Mouse (Mus musculus) limb, embryonic 13.5 days (tissue): ENCODE measurements around the gene Lgi4. TPM values are rescaled to one million over a fixed set of nuclear protein-coding genes. Genes with fewer than 3 reads are reported as not detected.

Experiments used
- ATAC-seq: fragments of 200-750 bp; cut with Nextera tagmentation; 2 replicates; pipeline ENCODE4 v1.8.0; 2017; ENCODE audit warnings: low read depth, moderate number of reproducible peaks, moderate TSS enrichment; ENCODE audit not compliant: low FRiP score
- H3K27ac ChIP-seq: fragments of 300-500 bp; sonication (generic); 2 replicates; pipeline ENCODE4 v1.5.1; 2015; ENCODE audit warnings: inconsistent platforms, mild to moderate bottlenecking, moderate library complexity
- H3K27me3 ChIP-seq: fragments of 300-500 bp; sonication (generic); 2 replicates; pipeline ENCODE4 v1.6.1; 2015; ENCODE audit warnings: mild to moderate bottlenecking, inconsistent platforms
- H3K36me3 ChIP-seq: fragments of 300-500 bp; sonication (generic); 2 replicates; pipeline ENCODE4 v1.6.1; 2015; ENCODE audit warnings: inconsistent platforms, mild to moderate bottlenecking, moderate library complexity
- H3K4me1 ChIP-seq: fragments of 300-500 bp; sonication (generic); 2 replicates; pipeline ENCODE4 v1.6.1; 2015; ENCODE audit warnings: inconsistent platforms
- H3K4me2 ChIP-seq: fragments of 300-500 bp; sonication (generic); replicated peaks from 2 replicates; pipeline ENCODE4 v1.6.1; 2015; ENCODE audit warnings: inconsistent platforms, mild to moderate bottlenecking, moderate library complexity
- H3K4me3 ChIP-seq: fragments of 300-500 bp; sonication (generic); 2 replicates; pipeline ENCODE4 v1.5.1; 2015; ENCODE audit warnings: moderate library complexity, mild to moderate bottlenecking, inconsistent platforms
- H3K9ac ChIP-seq: fragments of 300-500 bp; sonication (generic); 2 replicates; pipeline ENCODE4 v1.6.1; 2015; ENCODE audit warnings: mild to moderate bottlenecking, inconsistent platforms
- H3K9me3 ChIP-seq: fragments of 300-500 bp; sonication (generic); 2 replicates; pipeline ENCODE4 v1.6.1; 2016; ENCODE audit warnings: inconsistent platforms
- WGBS: fragments of 180-500 bp; shearing (Covaris S2); methylation state at CpG from one replicate; pipeline ENCODE4 v1.1.7; 2015; 5-methylcytosine and 5-hydroxymethylcytosine counted together
- polyA plus RNA-seq: library from polyadenylated mRNA; unstranded; fragments of >200 nt; fragmentation: Nextera tagmentation; extraction: Ambion mirVana; gene quantifications from 2 replicates; pipeline ENCODE4 v1.2.1, GENCODE M21; 2015

Lgi4 gene
- 0.59 and 0.67 TPM in 2 replicates for polyA plus RNA-seq

GRCm38 (mm10) chr7:31059108-31059507, at the start of gene Lgi4:
Lgi4 (plus strand) TSS chr7:31059342.
- H3K9me3 ChIP-seq = no peaks in the 10 kb centered on the region
- 2% methylated on average over 2 of the region's 2 CpGs for WGBS
- no peak within 1 kb of the TSS for H3K27ac ChIP-seq
- no peaks in the 10 kb centered on the region for H3K36me3 ChIP-seq
- no peak within 1 kb of the TSS for H3K4me2 ChIP-seq
- peaks cover 9% of the 10 kb centered on the region for H3K27me3 ChIP-seq
- peak; percentile 4; the same call in 1 of the 2 replicates for ATAC-seq
- H3K4me3 ChIP-seq = no peak within 1 kb of the TSS
- H3K9ac ChIP-seq = peak within 1 kb of the TSS; percentile 8; the same call in 1 of the 2 replicates
- peaks cover 15% of the 10 kb centered on the region for H3K4me1 ChIP-seq

GRCm38 (mm10) chr7:31012971-31013370, 46.2 kb upstream of the Lgi4 start:
- no peak overlapping the region for H3K9ac ChIP-seq

GRCm38 (mm10) chr7:31017104-31017901, 41.8 kb upstream of the Lgi4 start:
- Histone ChIP-seq H3K27me3 (no peaks in the 10 kb centered on the region), H3K4me1 (peaks cover 15% of the 10 kb centered on the region), H3K4me2 (no peak overlapping the region), H3K27ac (no peak overlapping the region), H3K36me3 (no peaks in the 10 kb centered on the region), H3K4me3 (no peak overlapping the region), H3K9ac (no peak overlapping the region), H3K9me3 (no peaks in the 10 kb centered on the region)
- ATAC-seq = peak; percentile 74
- 29% methylated on average over 10 of the region's 10 CpGs for WGBS

More at GRCm38 (mm10) chr7:31012971-31013370, 46.2 kb upstream of the Lgi4 start:
- H3K4me2 ChIP-seq = no peak overlapping the region
- H3K9me3 ChIP-seq = no peaks in the 10 kb centered on the region
- no peak overlapping the region for H3K4me3 ChIP-seq
- no peaks in the 10 kb centered on the region for H3K27me3 ChIP-seq
- 84% methylated on average over 5 of the region's 5 CpGs for WGBS
- no peaks in the 10 kb centered on the region for H3K36me3 ChIP-seq
- H3K27ac ChIP-seq = no peak overlapping the region
- H3K4me1 ChIP-seq = peaks cover 13% of the 10 kb centered on the region
- no peak for ATAC-seq

GRCm38 (mm10) chr7:31028609-31029008, 30.5 kb upstream of the Lgi4 start:
- Histone ChIP-seq H3K9ac (no peak overlapping the region), H3K9me3 (no peaks in the 10 kb centered on the region), H3K36me3 (no peaks in the 10 kb centered on the region), H3K4me2 (no peak overlapping the region), H3K27me3 (no peaks in the 10 kb centered on the region), H3K27ac (no peak overlapping the region), H3K4me3 (no peak overlapping the region), H3K4me1 (peaks cover 4% of the 10 kb centered on the region; the same call in 1 of the 2 replicates)
- ATAC-seq = no peak
- 75% methylated on average over 8 of the region's 8 CpGs for WGBS

- Histone ChIP-seq H3K4me3 (no peak overlapping the region), H3K9ac (no peak overlapping the region), H3K36me3 (no peaks in the 10 kb centered on the region), H3K27ac (no peak overlapping the region), H3K27me3 (no peaks in the 10 kb centered on the region), H3K4me1 (peaks cover 2% of the 10 kb centered on the region; the same call in 1 of the 2 replicates), H3K9me3 (no peaks in the 10 kb centered on the region), H3K4me2 (no peak overlapping the region)
- WGBS = 74% methylated on average over 2 of the region's 2 CpGs
- ATAC-seq = no peak
Observed at GRCm38 (mm10) chr7:31030717-31031116, 28.4 kb upstream of the Lgi4 start.

- Histone ChIP-seq H3K27me3 (no peaks in the 10 kb centered on the region), H3K9ac (no peak overlapping the region), H3K36me3 (no peaks in the 10 kb centered on the region), H3K4me3 (no peak overlapping the region), H3K4me2 (no peak overlapping the region), H3K9me3 (no peaks in the 10 kb centered on the region), H3K4me1 (no peaks in the 10 kb centered on the region), H3K27ac (no peak overlapping the region)
- no peak for ATAC-seq
- 79% methylated on average over 7 of the region's 7 CpGs for WGBS
Observed at GRCm38 (mm10) chr7:31031731-31032130, 27.4 kb upstream of the Lgi4 start.

- H3K4me3 ChIP-seq = no peak overlapping the region
- H3K27ac ChIP-seq = no peak overlapping the region
- no peak overlapping the region for H3K4me2 ChIP-seq
- H3K36me3 ChIP-seq = no peaks in the 10 kb centered on the region
- 72% methylated on average over 9 of the region's 9 CpGs for WGBS
- no peaks in the 10 kb centered on the region for H3K9me3 ChIP-seq
- ATAC-seq = no peak
- H3K9ac ChIP-seq = no peak overlapping the region
- no peaks in the 10 kb centered on the region for H3K4me1 ChIP-seq
- no peaks in the 10 kb centered on the region for H3K27me3 ChIP-seq
Observed at GRCm38 (mm10) chr7:31033409-31034165, 25.6 kb upstream of the Lgi4 start.

- Histone ChIP-seq H3K27ac (no peak overlapping the region), H3K9me3 (no peaks in the 10 kb centered on the region), H3K9ac (no peak overlapping the region), H3K36me3 (no peaks in the 10 kb centered on the region), H3K4me3 (no peak overlapping the region), H3K27me3 (peaks cover 7% of the 10 kb centered on the region; the same call in 1 of the 2 replicates), H3K4me2 (no peak overlapping the region), H3K4me1 (no peaks in the 10 kb centered on the region)
- 68% methylated on average over 11 of the region's 11 CpGs for WGBS
- ATAC-seq = no peak
Observed at GRCm38 (mm10) chr7:31034789-31035188, 24.4 kb upstream of the Lgi4 start.

GRCm38 (mm10) chr7:31035291-31035690, 23.9 kb upstream of the Lgi4 start:
- H3K9ac ChIP-seq = no peak overlapping the region
- no peaks in the 10 kb centered on the region for H3K36me3 ChIP-seq
- 83% methylated on average over 11 of the region's 11 CpGs for WGBS
- no peaks in the 10 kb centered on the region for H3K4me1 ChIP-seq
- peaks cover 12% of the 10 kb centered on the region for H3K27me3 ChIP-seq
- no peak for ATAC-seq
- H3K4me3 ChIP-seq = no peak overlapping the region
- no peaks in the 10 kb centered on the region for H3K9me3 ChIP-seq
- H3K27ac ChIP-seq = no peak overlapping the region
- no peak overlapping the region for H3K4me2 ChIP-seq

GRCm38 (mm10) chr7:31036917-31037316, 22.2 kb upstream of the Lgi4 start:
- Histone ChIP-seq H3K4me3 (no peak overlapping the region), H3K4me2 (no peak overlapping the region), H3K27me3 (peaks cover 28% of the 10 kb centered on the region), H3K27ac (no peak overlapping the region), H3K9me3 (no peaks in the 10 kb centered on the region), H3K4me1 (peaks cover 6% of the 10 kb centered on the region), H3K9ac (no peak overlapping the region), H3K36me3 (no peaks in the 10 kb centered on the region)
- 81% methylated on average over 7 of the region's 7 CpGs for WGBS
- no peak for ATAC-seq

GRCm38 (mm10) chr7:31037675-31038074, 21.5 kb upstream of the Lgi4 start:
- Histone ChIP-seq H3K9me3 (no peaks in the 10 kb centered on the region), H3K36me3 (no peaks in the 10 kb centered on the region), H3K27ac (no peak overlapping the region), H3K27me3 (peaks cover 35% of the 10 kb centered on the region), H3K4me1 (peaks cover 14% of the 10 kb centered on the region), H3K4me3 (no peak overlapping the region), H3K9ac (no peak overlapping the region), H3K4me2 (no peak overlapping the region)
- WGBS = 72% methylated on average over 2 of the region's 2 CpGs
- ATAC-seq = no peak

GRCm38 (mm10) chr7:31039011-31039410, 20.1 kb upstream of the Lgi4 start:
- H3K36me3 ChIP-seq = no peaks in the 10 kb centered on the region

More at GRCm38 (mm10) chr7:31039011-31039410, 20.1 kb upstream of the Lgi4 start:
- no peaks in the 10 kb centered on the region for H3K9me3 ChIP-seq
- no peak overlapping the region for H3K9ac ChIP-seq
- no peak overlapping the region for H3K4me3 ChIP-seq
- H3K27me3 ChIP-seq = peaks cover 49% of the 10 kb centered on the region
- H3K4me1 ChIP-seq = peaks cover 14% of the 10 kb centered on the region
- H3K4me2 ChIP-seq = no peak overlapping the region
- WGBS = 83% methylated on average over 4 of the region's 4 CpGs
- no peak for ATAC-seq
- H3K27ac ChIP-seq = no peak overlapping the region
